Mouse (Mus musculus) embryonic facial prominence, embryonic 13.5 days (tissue): ENCODE results near the gene Sec22c. TPM values are rescaled to one million over a fixed set of nuclear protein-coding genes. Genes with fewer than 3 reads are reported as not detected.

Source experiments
- ATAC-seq: fragments of 200-750 bp; cut with Nextera tagmentation; 2 replicates; pipeline ENCODE4 v1.8.0; 2017; ENCODE audit warnings: low read depth; ENCODE audit not compliant: insufficient number of reproducible peaks, insufficient read depth, low FRiP score, low TSS enrichment
- H3K27ac ChIP-seq: fragments of 300-500 bp; sonication (generic); 2 replicates; pipeline ENCODE4 v1.5.1; 2015; ENCODE audit warnings: moderate library complexity, mild to moderate bottlenecking, inconsistent platforms
- H3K27me3 ChIP-seq: fragments of 300-500 bp; sonication (generic); 2 replicates; pipeline ENCODE4 v1.6.1; 2015; ENCODE audit warnings: mild to moderate bottlenecking, inconsistent platforms
- H3K36me3 ChIP-seq: fragments of 300-500 bp; sonication (generic); 2 replicates; pipeline ENCODE4 v1.6.1; 2015; ENCODE audit warnings: mild to moderate bottlenecking, inconsistent platforms
- H3K4me1 ChIP-seq: fragments of 300-500 bp; sonication (generic); 2 replicates; pipeline ENCODE4 v1.6.1; 2015; ENCODE audit warnings: inconsistent platforms
- H3K4me2 ChIP-seq: fragments of 300-500 bp; sonication (generic); 2 replicates; pipeline ENCODE4 v1.6.1; 2015; ENCODE audit warnings: moderate library complexity, mild to moderate bottlenecking, inconsistent platforms
- H3K4me3 ChIP-seq: fragments of 300-500 bp; sonication (generic); 2 replicates; pipeline ENCODE4 v1.5.1; 2015; ENCODE audit warnings: mild to moderate bottlenecking, inconsistent platforms
- H3K9ac ChIP-seq: fragments of 300-500 bp; sonication (generic); 2 replicates; pipeline ENCODE4 v1.6.1; 2015; ENCODE audit warnings: mild to moderate bottlenecking, inconsistent platforms
- H3K9me3 ChIP-seq: fragments of 300-500 bp; sonication (generic); 2 replicates; pipeline ENCODE4 v1.6.1; 2016; ENCODE audit warnings: inconsistent platforms
- WGBS: fragments of 180-500 bp; shearing (Covaris S2); methylation state at CpG from one replicate; pipeline ENCODE4 v1.1.7; 2015; ENCODE audit warnings: mixed read lengths; 5-methylcytosine and 5-hydroxymethylcytosine counted together
- polyA plus RNA-seq: library from polyadenylated mRNA; unstranded; fragments of >200 nt; fragmentation: Nextera tagmentation; extraction: Ambion mirVana; gene quantifications from 2 replicates; pipeline ENCODE4 v1.2.1, GENCODE M21; 2015

Gene Sec22c
- polyA plus RNA-seq, 1 experiment from 2014 or later, result 15.8 TPM

DNA sequence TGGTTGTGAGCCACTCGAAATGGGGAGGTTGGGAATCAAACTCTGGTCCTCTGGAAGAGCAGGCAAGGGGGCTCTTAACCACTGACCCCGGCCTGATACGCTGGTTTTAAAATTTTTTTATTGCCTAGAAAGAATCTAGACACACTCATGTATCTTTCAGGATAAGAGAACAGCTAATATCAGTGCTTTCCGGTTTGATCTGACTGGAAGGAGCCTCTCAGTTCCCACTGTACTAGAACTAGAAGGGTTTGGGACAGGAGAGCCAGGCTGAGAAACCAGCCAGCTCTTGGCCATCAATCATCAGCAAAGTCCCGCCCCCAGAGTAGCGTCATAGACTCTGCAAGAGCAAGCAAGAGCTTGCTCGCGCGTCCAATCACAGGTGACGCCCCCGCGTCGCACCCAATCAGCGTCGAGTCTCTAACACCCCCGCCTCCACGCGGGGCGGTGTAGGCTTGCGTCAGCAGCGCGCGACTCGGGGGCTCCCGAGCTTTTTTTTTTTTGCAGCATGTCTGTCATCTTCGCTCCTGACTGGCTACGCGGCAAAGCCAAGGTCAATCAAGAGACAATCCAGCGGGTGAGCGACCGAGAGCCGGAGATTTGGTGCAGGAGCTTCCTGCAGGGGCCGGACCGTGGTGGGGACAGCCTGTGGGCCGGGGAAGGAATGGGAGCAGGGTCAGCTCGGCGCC is 4.8 kb upstream of the Sec22c start, which contains the start of gene Ss18l2:
TSS of gene Ss18l2 (plus strand) at position 432 of the 686 bp plus-strand sequence.
- Histone ChIP-seq H3K36me3 (peaks cover 20% of the 10 kb centered on the region), H3K9me3 (no peaks in the 10 kb centered on the region), H3K4me2 (peak within 1 kb of the TSS; percentile 75), H3K9ac (peak within 1 kb of the TSS; percentile 97), H3K4me1 (peaks cover 28% of the 10 kb centered on the region), H3K27me3 (no peaks in the 10 kb centered on the region), H3K4me3 (peak within 1 kb of the TSS; percentile 96), H3K27ac (peak within 1 kb of the TSS; percentile 90)
- peak; percentile 98 for ATAC-seq
- WGBS, result 4% methylated on average over 37 of the region's 37 CpGs

DNA sequence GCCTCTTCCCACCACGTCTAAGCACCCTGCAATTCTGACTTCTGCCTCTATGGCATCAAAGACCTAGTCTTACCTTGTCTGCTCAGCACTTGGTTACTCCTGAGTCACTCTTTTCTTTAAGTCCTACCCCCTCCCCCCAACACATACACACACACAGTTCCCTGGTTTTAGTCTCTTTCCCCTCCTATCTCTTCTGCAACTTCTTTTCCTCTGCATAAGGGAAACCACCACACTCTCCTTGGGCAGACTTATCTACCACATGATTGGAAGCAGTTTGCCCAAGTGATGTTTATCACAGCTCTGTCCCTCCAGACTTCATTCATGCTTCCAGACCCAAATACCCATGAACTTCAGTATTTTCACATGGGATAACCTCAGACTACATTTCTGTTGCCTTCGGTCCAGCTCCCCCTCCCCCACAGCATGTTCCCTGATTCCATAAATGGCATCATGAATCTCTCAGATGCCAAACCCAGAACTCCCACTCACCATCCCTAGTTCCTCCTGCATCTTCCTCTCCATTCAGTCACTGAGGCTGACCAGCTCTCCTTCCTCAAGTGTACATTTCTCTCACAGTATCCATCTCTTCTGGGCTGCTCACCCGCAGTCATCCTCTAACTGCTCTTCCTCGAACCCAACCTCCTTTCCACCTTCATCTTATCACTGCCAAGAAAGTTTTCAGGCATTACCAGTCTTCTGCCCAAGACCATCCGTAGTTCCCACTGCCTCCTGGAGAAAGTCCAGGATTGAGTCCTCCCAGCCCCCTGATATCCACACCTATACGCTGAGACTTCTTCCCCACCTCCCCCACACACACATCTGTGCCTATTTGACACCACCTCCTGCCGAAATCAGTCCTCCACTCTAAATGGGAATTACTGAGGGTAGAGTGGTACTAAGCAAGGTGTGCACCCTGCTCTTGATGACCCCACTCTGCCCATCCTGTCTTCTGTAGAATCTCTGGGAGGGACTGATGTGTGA is 3.5 kb upstream of the Sec22c start:
- H3K4me2 ChIP-seq, result no peak overlapping the region
- no peak overlapping the region for H3K9ac ChIP-seq
- 67% methylated on average over 7 of the region's 7 CpGs for WGBS
- H3K27ac ChIP-seq, result no peak overlapping the region
- H3K4me3 ChIP-seq, result no peak overlapping the region
- no peak for ATAC-seq
- peaks cover 35% of the 10 kb centered on the region for H3K4me1 ChIP-seq
- H3K36me3 ChIP-seq, result peaks cover 20% of the 10 kb centered on the region
- H3K9me3 ChIP-seq, result no peaks in the 10 kb centered on the region
- no peaks in the 10 kb centered on the region for H3K27me3 ChIP-seq

DNA sequence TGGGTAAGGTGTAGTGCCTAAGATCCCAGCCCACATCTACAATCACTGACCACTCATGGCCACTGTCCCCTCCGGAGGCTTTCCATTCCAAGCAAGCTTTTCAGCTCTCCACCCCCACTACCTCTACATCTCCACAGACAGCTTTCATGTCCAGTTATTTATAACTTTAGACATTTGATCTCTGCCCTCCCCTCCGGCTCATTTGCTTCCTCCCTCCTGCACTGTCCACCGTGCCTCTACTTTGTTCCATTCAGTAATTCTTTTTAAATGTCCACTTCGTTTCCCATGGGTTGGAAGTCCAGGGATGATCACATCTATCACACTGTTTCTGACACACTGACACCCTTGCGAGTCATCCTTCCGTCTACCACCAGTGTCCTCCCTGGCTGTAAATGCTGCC is 2.5 kb upstream of the Sec22c start:
- 72% methylated on average over 6 of the region's 6 CpGs for WGBS
- no peak overlapping the region for H3K27ac ChIP-seq
- H3K4me1 ChIP-seq, result peaks cover 40% of the 10 kb centered on the region
- H3K4me3 ChIP-seq, result no peak overlapping the region
- no peaks in the 10 kb centered on the region for H3K27me3 ChIP-seq
- peaks cover 10% of the 10 kb centered on the region for H3K36me3 ChIP-seq
- ATAC-seq, result no peak
- no peak overlapping the region for H3K4me2 ChIP-seq
- no peaks in the 10 kb centered on the region for H3K9me3 ChIP-seq
- no peak overlapping the region for H3K9ac ChIP-seq

DNA sequence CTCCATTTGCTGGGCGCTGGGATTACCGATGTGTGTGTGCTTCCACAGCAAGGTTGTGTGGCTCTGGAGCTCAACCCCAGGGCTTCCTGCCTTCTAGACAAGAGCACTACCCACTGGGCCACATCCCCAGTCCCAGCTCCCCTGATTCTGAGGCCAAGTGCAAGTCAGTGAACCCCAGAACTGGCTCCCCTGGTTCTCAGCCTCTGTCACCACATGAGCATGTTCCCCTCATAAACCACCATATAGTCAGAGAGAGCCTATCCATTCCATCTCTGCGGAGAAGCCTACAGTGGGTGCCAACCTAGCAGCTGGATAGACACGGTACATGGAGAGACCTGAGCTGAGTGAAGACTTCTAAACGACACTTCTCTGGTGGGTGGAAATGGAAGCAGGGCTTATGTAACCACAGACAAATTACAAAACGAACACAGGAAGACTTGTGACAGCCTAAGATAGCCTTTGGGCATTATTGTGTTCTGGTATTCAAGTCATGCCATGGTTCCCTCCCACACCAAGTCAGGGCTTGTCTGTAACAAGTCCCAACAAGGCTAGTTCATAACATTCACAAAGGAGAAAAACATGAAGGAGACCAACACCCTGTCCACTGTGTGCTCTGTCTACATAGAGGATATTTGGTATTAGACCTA is 862 bp upstream of the Sec22c start:
- H3K27me3 ChIP-seq, result no peaks in the 10 kb centered on the region
- 0 out of 2 replicates have a peak overlapping the region, but pooled peaks have one; percentile 81 for H3K9ac ChIP-seq
- no peaks in the 10 kb centered on the region for H3K9me3 ChIP-seq
- 63% methylated on average over 6 of the region's 6 CpGs for WGBS
- peaks cover 31% of the 10 kb centered on the region for H3K4me1 ChIP-seq
- no peak for ATAC-seq
- no peak overlapping the region for H3K4me2 ChIP-seq
- H3K36me3 ChIP-seq, result no peaks in the 10 kb centered on the region
- H3K27ac ChIP-seq, result no peak overlapping the region
- H3K4me3 ChIP-seq, result no peak overlapping the region

DNA sequence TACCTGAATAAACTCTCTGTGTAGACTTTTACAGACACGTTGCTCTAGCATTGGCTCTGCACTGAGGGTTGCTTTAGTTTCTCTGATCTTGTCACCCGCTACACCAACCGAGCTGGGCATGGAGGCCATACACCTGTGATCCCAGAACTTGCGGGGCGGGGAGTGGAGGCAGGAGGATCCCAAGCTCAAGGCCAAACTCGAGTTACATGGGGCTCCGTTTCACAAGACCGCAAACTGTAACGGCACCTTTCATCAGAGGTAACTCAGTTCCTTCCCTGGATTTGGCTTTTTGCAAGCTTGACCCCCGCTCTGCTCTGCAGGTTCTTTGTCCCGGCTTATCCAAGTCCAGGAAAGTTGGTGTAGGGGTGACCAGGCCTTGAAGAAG is 1.0 kb downstream of the Sec22c start:
- peaks cover 6% of the 10 kb centered on the region for H3K36me3 ChIP-seq
- ATAC-seq, result no peak
- peak overlapping the region; percentile 91 for H3K4me2 ChIP-seq
- H3K9me3 ChIP-seq, result no peaks in the 10 kb centered on the region
- 33% methylated on average over 11 of the region's 11 CpGs for WGBS
- peak overlapping the region; percentile 79 for H3K4me3 ChIP-seq
- no peak overlapping the region for H3K27ac ChIP-seq
- H3K9ac ChIP-seq, result peak overlapping the region; percentile 81
- no peaks in the 10 kb centered on the region for H3K27me3 ChIP-seq
- H3K4me1 ChIP-seq, result peaks cover 23% of the 10 kb centered on the region

DNA sequence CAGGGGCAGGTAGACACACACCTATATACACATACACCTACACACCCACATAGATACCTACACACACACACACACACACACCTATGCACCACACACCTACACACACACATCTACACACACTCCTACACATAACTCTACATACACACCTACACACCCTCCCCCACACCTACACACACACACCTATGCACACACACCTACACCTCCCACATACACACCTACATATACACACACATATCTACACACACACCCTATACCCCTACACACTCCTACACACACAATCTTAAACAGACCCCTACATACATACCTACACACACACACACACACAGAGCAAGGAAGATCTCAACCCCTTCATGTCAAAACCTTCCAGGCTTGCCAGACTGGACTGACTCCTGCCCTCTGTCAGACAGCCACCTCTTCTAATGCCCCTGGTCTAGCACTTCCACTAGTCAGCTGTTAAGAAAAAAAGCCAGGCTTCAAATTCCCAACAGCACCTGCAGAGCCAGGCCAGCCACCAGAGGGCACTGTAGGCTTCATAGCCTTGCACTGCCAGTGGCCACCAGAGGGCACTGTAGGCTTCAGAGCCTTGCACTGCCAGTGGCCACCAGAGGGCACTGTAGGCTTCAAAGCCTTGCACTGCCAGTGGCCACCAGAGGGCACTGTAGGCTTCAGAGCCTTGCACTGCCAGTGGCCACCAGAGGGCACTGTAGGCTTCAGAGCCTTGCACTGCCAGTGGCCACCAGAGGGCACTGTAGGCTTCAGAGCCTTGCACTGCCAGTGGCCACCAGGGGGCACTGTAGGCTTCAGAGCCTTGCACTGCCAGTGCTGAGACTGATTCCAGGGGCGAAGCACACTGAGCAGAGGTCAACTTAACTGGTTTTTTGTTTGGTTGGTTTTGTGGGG is 7.9 kb downstream of the Sec22c start:
- WGBS, result 100% methylated on average over 1 of the region's 1 CpGs
- H3K36me3 ChIP-seq, result peaks cover 52% of the 10 kb centered on the region
- no peak overlapping the region for H3K9ac ChIP-seq
- no peak for ATAC-seq
- 0 out of 2 replicates have a peak, but pooled peaks cover 5% of the 10 kb centered on the region for H3K9me3 ChIP-seq
- H3K4me3 ChIP-seq, result no peak overlapping the region
- no peaks in the 10 kb centered on the region for H3K4me1 ChIP-seq
- H3K4me2 ChIP-seq, result no peak overlapping the region
- H3K27me3 ChIP-seq, result no peaks in the 10 kb centered on the region
- H3K27ac ChIP-seq, result no peak overlapping the region

DNA sequence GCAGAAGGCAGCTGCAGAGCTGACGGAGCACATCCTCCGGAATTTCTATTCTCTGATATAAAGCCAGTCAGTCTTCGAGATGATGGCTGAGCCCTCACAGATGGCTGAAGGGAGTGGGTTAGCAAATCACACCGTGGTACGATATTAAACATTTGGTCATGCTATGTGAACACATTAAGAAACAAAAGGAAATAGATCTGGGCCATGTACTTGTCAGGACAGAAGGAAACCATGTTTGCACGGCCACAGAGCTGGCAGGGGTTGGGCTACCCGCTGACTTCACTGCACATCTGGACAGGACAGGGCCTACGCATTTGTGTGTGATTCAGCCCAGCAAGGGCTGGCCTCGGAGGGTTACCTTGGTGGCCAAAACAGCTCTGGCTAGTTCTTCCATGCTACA is 8.7 kb downstream of the Sec22c start:
- 92% methylated on average over 9 of the region's 9 CpGs for WGBS
- H3K4me2 ChIP-seq, result no peak overlapping the region
- no peaks in the 10 kb centered on the region for H3K4me1 ChIP-seq
- H3K9me3 ChIP-seq, result 0 out of 2 replicates have a peak, but pooled peaks cover 5% of the 10 kb centered on the region
- no peaks in the 10 kb centered on the region for H3K27me3 ChIP-seq
- ATAC-seq, result no peak
- no peak overlapping the region for H3K9ac ChIP-seq
- peaks cover 57% of the 10 kb centered on the region for H3K36me3 ChIP-seq
- no peak overlapping the region for H3K27ac ChIP-seq
- no peak overlapping the region for H3K4me3 ChIP-seq

DNA sequence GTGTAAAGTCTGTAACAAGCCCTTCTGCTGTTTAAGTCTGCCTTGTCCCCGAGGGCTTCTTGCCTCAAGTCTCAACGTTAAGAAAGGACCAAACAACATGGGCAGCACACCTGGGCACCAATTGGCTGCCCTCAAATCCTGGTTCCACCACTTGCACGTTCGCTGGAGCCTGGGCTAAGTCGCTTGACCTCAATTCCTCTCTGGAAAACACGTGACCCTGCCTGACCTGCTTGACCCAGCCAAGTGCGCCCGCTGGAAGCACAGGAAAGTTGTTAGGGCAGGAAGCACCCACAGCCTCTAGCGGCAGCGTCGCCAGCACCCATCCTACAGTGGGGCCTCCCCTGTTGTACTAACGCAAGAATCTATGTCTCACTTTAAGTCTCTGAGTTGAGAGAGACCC is 10.6 kb downstream of the Sec22c start:
- Histone ChIP-seq H3K9ac (no peak overlapping the region), H3K4me1 (peaks cover 8% of the 10 kb centered on the region; the same call in 1 of the 2 replicates), H3K27me3 (no peaks in the 10 kb centered on the region), H3K4me2 (no peak overlapping the region), H3K27ac (no peak overlapping the region), H3K4me3 (no peak overlapping the region), H3K9me3 (0 out of 2 replicates have a peak, but pooled peaks cover 5% of the 10 kb centered on the region), H3K36me3 (peaks cover 68% of the 10 kb centered on the region)
- WGBS, result 75% methylated on average over 12 of the region's 12 CpGs
- no peak for ATAC-seq

DNA sequence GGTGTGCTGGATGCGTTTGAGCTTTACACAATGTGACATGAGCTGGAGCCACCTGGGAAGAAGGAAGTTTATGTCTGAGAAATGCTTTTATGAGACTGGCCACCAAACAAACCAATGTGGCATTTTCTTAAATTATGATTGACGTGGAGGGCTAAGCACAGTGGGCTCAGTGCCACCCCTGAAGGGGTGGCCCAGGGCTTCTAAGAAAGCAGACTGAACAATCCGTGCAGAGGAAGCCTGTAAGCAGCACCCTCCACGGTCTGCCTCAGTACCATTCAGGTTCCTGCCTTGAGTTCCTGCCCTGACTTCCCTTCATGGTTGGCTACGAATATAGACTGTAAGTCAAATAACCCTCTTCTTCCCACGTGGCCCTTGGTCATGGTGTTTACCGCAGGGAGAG is 14.6 kb downstream of the Sec22c start:
- H3K4me2 ChIP-seq, result no peak overlapping the region
- H3K9ac ChIP-seq, result no peak overlapping the region
- WGBS, result 82% methylated on average over 7 of the region's 7 CpGs
- ATAC-seq, result no peak
- peaks cover 76% of the 10 kb centered on the region for H3K36me3 ChIP-seq
- no peak overlapping the region for H3K4me3 ChIP-seq
- no peaks in the 10 kb centered on the region for H3K27me3 ChIP-seq
- peaks cover 8% of the 10 kb centered on the region; the same call in 1 of the 2 replicates for H3K4me1 ChIP-seq
- no peaks in the 10 kb centered on the region for H3K9me3 ChIP-seq
- H3K27ac ChIP-seq, result peak overlapping the region; percentile 29; the same call in 1 of the 2 replicates

DNA sequence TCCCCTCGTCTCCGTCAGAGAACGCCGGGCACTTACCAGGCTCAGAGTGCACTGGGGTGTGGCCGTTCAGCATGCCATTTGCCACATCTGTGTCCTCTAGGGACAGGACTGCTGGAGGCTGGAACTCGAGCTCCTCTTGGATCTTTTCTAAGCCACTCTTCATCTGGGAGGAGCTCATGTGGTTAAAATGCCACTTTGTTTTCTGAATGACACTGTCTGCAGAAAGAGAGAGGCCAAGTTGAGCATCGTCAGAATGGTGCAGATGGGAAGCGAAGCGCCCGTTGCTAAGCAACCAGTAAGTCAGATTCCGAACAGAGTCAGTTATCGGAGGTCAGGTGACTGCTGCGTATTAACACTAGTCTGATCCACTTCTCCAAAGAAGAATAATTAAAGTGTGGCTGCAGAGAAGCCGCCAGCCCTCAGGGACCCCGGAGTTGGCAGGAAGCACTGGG is 15.1 kb downstream of the Sec22c start:
- Histone ChIP-seq H3K36me3 (peaks cover 76% of the 10 kb centered on the region), H3K9me3 (no peaks in the 10 kb centered on the region), H3K9ac (no peak overlapping the region), H3K27me3 (no peaks in the 10 kb centered on the region), H3K4me2 (no peak overlapping the region), H3K4me3 (no peak overlapping the region), H3K27ac (no peak overlapping the region), H3K4me1 (peaks cover 8% of the 10 kb centered on the region; the same call in 1 of the 2 replicates)
- 62% methylated on average over 15 of the region's 15 CpGs for WGBS
- ATAC-seq, result no peak
